Mouse (Mus musculus) monocyte, adult 2 months (primary cell): Measurements from ENCODE around the gene Stk4.

ENCODE experiments used
- DNase-seq, 2 experiments: peaks; one replicate each; pipeline ENCODE4 v3.0.0; 2022; ENCODE audit warnings: low spot score in 2 of 2, low read depth in 1 of 2

The Stk4 gene

GRCm38 (mm10) chr2:164079488-164079887 lies 9.4 kb downstream of the Stk4 start:
- no peak for DNase-seq

- DNase-seq = no peak
These were observed 11.5 kb downstream of the Stk4 start for GRCm38 (mm10) chr2:164081577-164081976.

GRCm38 (mm10) chr2:164082175-164082574 lies 12.1 kb downstream of the Stk4 start:
- no peak for DNase-seq

- peak; percentile 42 to 67 for DNase-seq
These were observed 13.7 kb downstream of the Stk4 start for GRCm38 (mm10) chr2:164083609-164084341.

GRCm38 (mm10) chr2:164084342-164084700 lies 14.2 kb downstream of the Stk4 start:
- DNase-seq = no peak

- no peak for DNase-seq
These were observed 17.4 kb downstream of the Stk4 start for GRCm38 (mm10) chr2:164087416-164088017.

- DNase-seq = no peak
These were observed 19.4 kb downstream of the Stk4 start for GRCm38 (mm10) chr2:164089508-164089907.

- DNase-seq = no peak
These were observed 24.0 kb downstream of the Stk4 start for GRCm38 (mm10) chr2:164094152-164094551.

GRCm38 (mm10) chr2:164098603-164099250 lies 28.6 kb downstream of the Stk4 start:
- no peak for DNase-seq

- no peak for DNase-seq
These were observed 31.8 kb downstream of the Stk4 start for GRCm38 (mm10) chr2:164101936-164102335.

- DNase-seq = no peak
These were observed 32.2 kb downstream of the Stk4 start for GRCm38 (mm10) chr2:164102366-164102765.

- no peak for DNase-seq
These were observed 33.4 kb downstream of the Stk4 start for GRCm38 (mm10) chr2:164103501-164103900.

- no peak for DNase-seq
These were observed 36.3 kb downstream of the Stk4 start for GRCm38 (mm10) chr2:164106287-164107035.

GRCm38 (mm10) chr2:164107125-164107874 lies 37.2 kb downstream of the Stk4 start:
- DNase-seq = no peak

- no peak for DNase-seq
These were observed 38.4 kb downstream of the Stk4 start for GRCm38 (mm10) chr2:164108501-164108900.

- no peak for DNase-seq
These were observed 41.4 kb downstream of the Stk4 start for GRCm38 (mm10) chr2:164111546-164111945.

GRCm38 (mm10) chr2:164114051-164114450 lies 43.9 kb downstream of the Stk4 start:
- no peak for DNase-seq

- no peak for DNase-seq
These were observed 45.4 kb downstream of the Stk4 start for GRCm38 (mm10) chr2:164115531-164115930.

- DNase-seq = no peak
These were observed 49.4 kb downstream of the Stk4 start for GRCm38 (mm10) chr2:164119503-164119902.

GRCm38 (mm10) chr2:164123169-164123766 lies 53.1 kb downstream of the Stk4 start:
- DNase-seq = no peak
